Mouse (Mus musculus): ENCODE measurements at regions not wholly inside any gene's neighbourhood (a gene's known extent, or its start where the extent isn't known, plus 50 kb on each side); places are given as distances from the start of the nearest gene placed in this dataset.
"Not testable (repeated sequence)": the region's sequence is repeated elsewhere in the genome, so short reads cannot be mapped to it uniquely, and the experiment has no call there.

GRCm38 (mm10) chr5:105358902-105359301 is 56.7 kb upstream of the Lrrc8b start:
- no peak for DNase-seq

- not testable (repeated sequence) for DNase-seq
Measured at GRCm38 (mm10) chr5:105356393-105356792, 59.2 kb upstream of the Lrrc8b start.

DNA sequence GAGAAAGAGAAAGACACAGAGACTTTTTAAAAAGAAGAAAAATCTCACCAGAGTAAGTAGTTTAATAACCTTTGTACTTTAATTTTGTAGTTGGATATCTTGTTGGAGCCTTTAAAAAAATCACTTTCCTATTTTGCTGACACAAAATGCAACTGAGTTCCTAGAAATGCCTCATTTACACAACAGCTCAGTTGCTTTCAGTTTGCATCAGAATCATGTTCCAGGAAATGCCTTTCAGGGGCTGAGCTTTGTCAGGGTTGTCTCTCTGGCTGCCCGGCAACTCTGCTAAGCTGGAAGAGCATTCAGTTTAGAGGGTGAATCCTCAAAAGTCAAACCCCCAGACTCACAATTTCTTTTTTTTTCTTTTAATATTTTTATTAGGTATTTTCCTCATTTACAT is 60.5 kb upstream of the Gbp6 start:
- no peak for DNase-seq

GRCm38 (mm10) chr5:105346463-105346862 is 53.0 kb upstream of the Gbp6 start:
- peak; percentile 9 to 25 for DNase-seq

GRCm38 (mm10) chr5:105345953-105346352 is 52.5 kb upstream of the Gbp6 start:
- peak; percentile 12 to 33 for DNase-seq

GRCm38 (mm10) chr5:105344808-105345732 is 51.6 kb upstream of the Gbp6 start:
- no peak for DNase-seq

- not testable (repeated sequence) for DNase-seq
Measured at GRCm38 (mm10) chr5:105343816-105344215, 50.3 kb upstream of the Gbp6 start.
